In the genomic region with DNA sequence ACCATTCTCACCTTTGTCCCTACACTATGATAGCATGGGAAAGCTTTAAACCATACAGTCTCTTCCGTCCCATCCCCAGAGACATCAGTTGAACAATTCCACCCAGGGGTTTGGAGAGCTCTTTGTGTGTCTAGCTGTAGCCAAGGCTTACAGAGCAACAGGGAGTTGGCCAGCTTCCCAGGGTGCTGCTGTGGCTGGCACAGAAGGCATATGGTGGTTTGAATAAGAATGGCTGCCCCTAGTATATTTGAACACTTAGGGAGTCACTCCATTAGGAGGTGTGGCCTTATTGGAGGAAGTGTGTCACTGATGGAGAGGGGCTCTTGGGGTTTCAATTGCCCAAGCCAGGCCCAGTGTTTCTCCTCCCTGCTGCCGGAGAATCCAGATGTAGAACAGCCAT, we compare ENCODE assay signal across 16 mouse cellular contexts. TPM values are rescaled to one million over a fixed set of nuclear protein-coding genes. Genes with fewer than 3 reads are reported as not detected.
DNase-seq lines count a peak whose midpoint lies in the region; ATAC-seq and TF ChIP-seq lines count a peak whose summit lies in the region.
"Had no signal": no experiment of that assay in that cellular context is flagged by ENCODE, and none has a peak within 500 bp of the region (broad histone marks: within the 10 kb centered on the region; RNA-seq: fewer than 3 reads in every experiment).

No protein-coding gene starts in this region.

- 62% methylated on average over 2 of the region's 2 CpGs for WGBS in forebrain, embryonic 13.5 days
- WGBS in forebrain, embryonic 10.5 days = 89% methylated on average over 2 of the region's 2 CpGs
- WGBS in neural tube, embryonic 14.5 days = 67% methylated on average over 2 of the region's 2 CpGs

- H3K36me3 ChIP-seq in forebrain, embryonic 13.5 days (ENCODE audit: poor library complexity, severe bottlenecking) = no peaks in the 10 kb centered on the region
- no peaks in the 10 kb centered on the region for H3K36me3 ChIP-seq in forebrain, embryonic 10.5 days (replicated peaks)
- H3K36me3 ChIP-seq in neural tube, embryonic 14.5 days (ENCODE audit: control insufficient read depth, insufficient read depth, low read length) = no peaks in the 10 kb centered on the region
- H3K36me3 ChIP-seq: heart, embryonic 12.5 days; kidney, embryonic 15.5 days; liver, embryonic 15.5 days had no signal

- H3K27ac ChIP-seq in forebrain, embryonic 13.5 days = no peak overlapping the region
- no peak overlapping the region for H3K27ac ChIP-seq in forebrain, embryonic 10.5 days
- no peak overlapping the region for H3K27ac ChIP-seq in neural tube, embryonic 14.5 days (ENCODE audit: low read depth, low read length)
- H3K27ac ChIP-seq: kidney, embryonic 15.5 days; liver, embryonic 15.5 days had no signal

- peaks cover 17% of the 10 kb centered on the region for H3K4me1 ChIP-seq in forebrain, embryonic 13.5 days
- H3K4me1 ChIP-seq in forebrain, embryonic 10.5 days = no peaks in the 10 kb centered on the region
- H3K4me1 ChIP-seq in neural tube, embryonic 14.5 days (ENCODE audit: control insufficient read depth, insufficient read depth, low read length) = peaks cover 12% of the 10 kb centered on the region; the same call in 1 of the 2 replicates
- H3K4me1 ChIP-seq: heart, embryonic 12.5 days; liver, embryonic 15.5 days had no signal

- no peak overlapping the region for H3K9ac ChIP-seq in forebrain, embryonic 13.5 days
- H3K9ac ChIP-seq in neural tube, embryonic 14.5 days (replicated peaks; ENCODE audit: low read depth, low read length) = no peak overlapping the region
- H3K9ac ChIP-seq: heart, embryonic 12.5 days; kidney, embryonic 15.5 days; liver, embryonic 15.5 days had no signal

- ATAC-seq in forebrain, embryonic 13.5 days = peak; percentile 68
- peak; percentile 25; the same call in 1 of the 2 replicates for ATAC-seq in neural tube, embryonic 14.5 days (ENCODE audit: low read depth)

- H3K4me2 ChIP-seq in forebrain, embryonic 13.5 days = no peak overlapping the region
- H3K4me2 ChIP-seq in neural tube, embryonic 14.5 days (ENCODE audit: low read depth, low read length) = no peak overlapping the region
- H3K4me2 ChIP-seq: heart, embryonic 12.5 days; kidney, embryonic 15.5 days; liver, embryonic 15.5 days had no signal

- no peak for DNase-seq in forebrain, embryonic 10.5 days (ENCODE audit: extremely low spot score, low spot score)
- peak; percentile 54 to 60 for DNase-seq in left cerebral cortex, postnatal 14 days (ENCODE audit: low spot score in 2 of 2)
- DNase-seq in left cerebral cortex, adult 11 months (ENCODE audit: low spot score) = no peak
- peak; percentile 90 for DNase-seq in brain, embryonic 14.5 days (ENCODE audit: low read depth)
- DNase-seq in retina, postnatal 1 day = no peak
- DNase-seq in embryo, embryonic 11 days = no peak
- DNase-seq: adrenal gland, adult 2 months; thymus, postnatal 14 days had no signal

- TF ChIP-seq POLR2A in brain, embryonic 14.5 days (IDR thresholded peaks at IDR 0.05; ENCODE audit: borderline replicate concordance, extremely low read depth, insufficient read depth, insufficient read length, poor library complexity, severe bottlenecking) = no peak

- TF ChIP-seq CTCF in brain, embryonic 14.5 days (IDR thresholded peaks at IDR 0.05; ENCODE audit: borderline replicate concordance, extremely low read depth, insufficient read depth, insufficient read length) = no peak

- intact Hi-C loops in left cerebral cortex, postnatal 14 days (cut with DNase I) = loop anchor here (5.0 kb wide), 1 partner anchor 43 kb away; no protein-coding TSS in a partner anchor

- no peaks in the 10 kb centered on the region for H3K9me3 ChIP-seq in forebrain, embryonic 13.5 days (replicated peaks)
- no peaks in the 10 kb centered on the region for H3K9me3 ChIP-seq in forebrain, embryonic 10.5 days
- no peaks in the 10 kb centered on the region for H3K9me3 ChIP-seq in neural tube, embryonic 14.5 days (ENCODE audit: control insufficient read depth, low read length)
- H3K9me3 ChIP-seq: heart, embryonic 12.5 days; kidney, embryonic 15.5 days; liver, embryonic 15.5 days had no signal

- H3K27me3 ChIP-seq in forebrain, embryonic 13.5 days = no peaks in the 10 kb centered on the region
- no peaks in the 10 kb centered on the region for H3K27me3 ChIP-seq in forebrain, embryonic 10.5 days (ENCODE audit: poor library complexity, severe bottlenecking)
- no peaks in the 10 kb centered on the region for H3K27me3 ChIP-seq in neural tube, embryonic 14.5 days (ENCODE audit: control insufficient read depth, insufficient read depth, low read length)
- H3K27me3 ChIP-seq: heart, embryonic 12.5 days; kidney, embryonic 15.5 days; liver, embryonic 15.5 days had no signal

- no peak overlapping the region for H3K4me3 ChIP-seq in forebrain, embryonic 13.5 days
- H3K4me3 ChIP-seq in forebrain, embryonic 10.5 days = no peak overlapping the region
- H3K4me3 ChIP-seq in neural tube, embryonic 14.5 days (ENCODE audit: low read depth, low read length) = no peak overlapping the region
- H3K4me3 ChIP-seq: heart, embryonic 12.5 days; kidney, embryonic 15.5 days; liver, embryonic 15.5 days had no signal

RNA-seq across cellular contexts. Expression of gene Aym1, which starts 57.5 kb away (rescaled TPM):
- polyA plus RNA-seq in forebrain, embryonic 13.5 days (2015; fragmentation: Nextera tagmentation; extraction: Ambion mirVana) = not detected in 2 replicates
- not detected in 2 replicates for polyA plus RNA-seq in forebrain, embryonic 10.5 days (2016; fragmentation: Nextera tagmentation; extraction: Ambion mirVana)
- total RNA-seq in left cerebral cortex, postnatal 14 days (2021) = not detected
- not detected in 2 replicates for polyA plus RNA-seq in brain, embryonic 14.5 days (2012; rRNA removed)
- polyA plus RNA-seq in neural tube, embryonic 14.5 days (2014; fragmentation: Nextera tagmentation; extraction: Ambion mirVana) = not detected in 2 replicates
- total RNA-seq: adrenal gland, adult 2 months; gastrocnemius, adult 8-10 months; left cerebral cortex, postnatal 25 days had no signal
- polyA plus RNA-seq: adrenal gland, adult 2 months; C2C12; heart, embryonic 12.5 days; kidney, embryonic 15.5 days; liver, embryonic 15.5 days had no signal

Comparison
In these comparisons a context has a peak if more than half of its experiments do, and no peak if none do; other contexts are left out.
1. DNase-seq: peak in left cerebral cortex, postnatal 14 days (2 of 2) and brain, embryonic 14.5 days (single experiment); none in forebrain, embryonic 10.5 days (single experiment), left cerebral cortex, adult 11 months (single experiment), retina, postnatal 1 day (single experiment) and embryo, embryonic 11 days (single experiment).